In genomic region chr1:164426227-164426626, GRCm38 (mm10) we compare ENCODE assay signal across 21 mouse cellular contexts. TPM values are rescaled to one million over a fixed set of nuclear protein-coding genes. Genes with fewer than 3 reads are reported as not detected.
DNase-seq lines count a peak whose midpoint lies in the region; ATAC-seq and TF ChIP-seq lines count a peak whose summit lies in the region.
"Had no signal": no experiment of that assay in that cellular context is flagged by ENCODE, and none has a peak within 500 bp of the region (broad histone marks: within the 10 kb centered on the region; RNA-seq: fewer than 3 reads in every experiment).

No protein-coding gene starts in this region.

- no peak overlapping the region for H3K9ac ChIP-seq in liver, adult 2 months (ENCODE audit: low read depth, low read length)
- no peak overlapping the region for H3K9ac ChIP-seq in liver, embryonic 11.5 days (ENCODE audit: low read depth, low read length)
- H3K9ac ChIP-seq: liver, embryonic 14.5 days had no signal

- no peak overlapping the region for H3K4me2 ChIP-seq in liver, embryonic 11.5 days
- H3K4me2 ChIP-seq: heart, embryonic 11.5 days had no signal

- no peaks in the 10 kb centered on the region for H3K9me3 ChIP-seq in liver, embryonic 11.5 days (ENCODE audit: control insufficient read depth, low read length)
- H3K9me3 ChIP-seq: forebrain, embryonic 10.5 days; limb, embryonic 10.5 days had no signal

- ATAC-seq in liver, embryonic 11.5 days (replicated peaks; ENCODE audit: low FRiP score) = no peak
- ATAC-seq in megakaryocyte, adult 5-6 weeks (ENCODE audit: poor library complexity, severe bottlenecking) = peak; percentile 30; the same call in 1 of the 2 replicates
- ATAC-seq: hindbrain, postnatal 0 days had no signal

- no peaks in the 10 kb centered on the region for H3K36me3 ChIP-seq in liver, adult 2 months (ENCODE audit: control insufficient read depth, insufficient read depth, low read length)
- no peaks in the 10 kb centered on the region for H3K36me3 ChIP-seq in liver, embryonic 11.5 days (ENCODE audit: control insufficient read depth, insufficient read depth, low read length)
- H3K36me3 ChIP-seq in thymus, adult 2 months (ENCODE audit: control insufficient read depth, insufficient read depth, low read length) = no peaks in the 10 kb centered on the region
- H3K36me3 ChIP-seq: forebrain, embryonic 10.5 days; limb, embryonic 10.5 days had no signal

- H3K4me1 ChIP-seq in liver, adult 2 months (ENCODE audit: control insufficient read depth, insufficient read depth, low read length) = peaks cover 6% of the 10 kb centered on the region
- H3K4me1 ChIP-seq in liver, embryonic 11.5 days (replicated peaks; ENCODE audit: control insufficient read depth, insufficient read depth, low read length) = no peaks in the 10 kb centered on the region
- peaks cover 4% of the 10 kb centered on the region for H3K4me1 ChIP-seq in thymus, adult 2 months (replicated peaks; ENCODE audit: control insufficient read depth, insufficient read depth, low read length)
- H3K4me1 ChIP-seq: forebrain, embryonic 10.5 days; limb, embryonic 10.5 days had no signal

- no peak for TF ChIP-seq CTCF in liver, adult 2 months (IDR thresholded peaks at IDR 0.05; ENCODE audit: low read depth, low read length)
- no peak for TF ChIP-seq CTCF in thymus, adult 2 months (IDR thresholded peaks at IDR 0.05; ENCODE audit: borderline replicate concordance, control insufficient read depth, extremely low read depth, insufficient read depth, low read length, poor library complexity)

- H3K27me3 ChIP-seq in liver, adult 2 months (ENCODE audit: control insufficient read depth, insufficient read depth, low read length) = no peaks in the 10 kb centered on the region
- no peaks in the 10 kb centered on the region for H3K27me3 ChIP-seq in liver, embryonic 11.5 days (replicated peaks; ENCODE audit: control insufficient read depth, insufficient read depth, low read length)
- no peaks in the 10 kb centered on the region for H3K27me3 ChIP-seq in thymus, adult 2 months (ENCODE audit: control insufficient read depth, insufficient read depth, low read length)
- H3K27me3 ChIP-seq: CH12.LX had no signal

- H3K27ac ChIP-seq in liver, adult 2 months (replicated peaks; ENCODE audit: insufficient read depth, low read depth, low read length) = no peak overlapping the region
- H3K27ac ChIP-seq in liver, embryonic 11.5 days (ENCODE audit: low read depth, low read length) = no peak overlapping the region
- no peak overlapping the region for H3K27ac ChIP-seq in thymus, adult 2 months (ENCODE audit: control insufficient read depth, insufficient read depth, low read length)
- H3K27ac ChIP-seq: forebrain, embryonic 10.5 days; hindbrain, postnatal 0 days; left cerebral cortex, adult 2 months; limb, embryonic 10.5 days; liver, embryonic 14.5 days had no signal

- TF ChIP-seq POLR2A in liver, adult 2 months (IDR thresholded peaks at IDR 0.05; ENCODE audit: extremely low read depth, insufficient read depth, low read length) = no peak
- no peak for TF ChIP-seq POLR2A in thymus, adult 2 months (IDR thresholded peaks at IDR 0.05; ENCODE audit: control insufficient read depth, extremely low read depth, insufficient read depth, low read length, poor library complexity)

- no peak overlapping the region for H3K4me3 ChIP-seq in liver, adult 2 months (ENCODE audit: insufficient read depth, low read depth, low read length)
- H3K4me3 ChIP-seq in liver, embryonic 11.5 days (ENCODE audit: low read depth, low read length) = no peak overlapping the region
- no peak overlapping the region for H3K4me3 ChIP-seq in thymus, adult 2 months (ENCODE audit: control insufficient read depth, insufficient read depth, low read length)
- H3K4me3 ChIP-seq: forebrain, embryonic 10.5 days; left cerebral cortex, adult 2 months; limb, embryonic 10.5 days had no signal

- no peaks in the 10 kb centered on the region for H3K79me2 ChIP-seq in liver, adult 2 months (ENCODE audit: control insufficient read depth, insufficient read depth, low read length)

- WGBS in liver, adult 2 months = 39% methylated on average over 7 of the region's 7 CpGs
- WGBS in liver, embryonic 11.5 days = 66% methylated on average over 7 of the region's 7 CpGs
- 24% methylated on average over 7 of the region's 7 CpGs for WGBS in thymus, adult 2 months

- peak; percentile 77 for DNase-seq in liver, adult 2 months (ENCODE audit: extremely low read depth, low read depth, low spot score)
- DNase-seq in liver, embryonic 11.5 days (ENCODE audit: low spot score) = no peak
- peak; percentile 49 for DNase-seq in thymus, adult 2 months
- no peak for DNase-seq in urinary bladder, postnatal 14 days (ENCODE audit: low spot score)
- no peak for DNase-seq in cerebellum, adult 11 months
- DNase-seq in frontal cortex, adult 2 months (ENCODE audit: extremely low spot score in 1 of 2, low spot score in 1 of 2) = no peak
- DNase-seq: adrenal gland, postnatal 25 days; cerebellum, adult 11-12 months; cerebellum, postnatal 14 days; kidney, adult 2 months; kidney, postnatal 36 days; lung, postnatal 14 days; right cerebral cortex, postnatal 4 days had no signal

RNA-seq across cellular contexts. Expression of gene Atp1b1, which starts 31.9 kb away (rescaled TPM):
- total RNA-seq in liver, adult 2 months (2014; rRNA removed) = 30.5 and 39.1 TPM in 2 replicates
- polyA plus RNA-seq in liver, adult 2 months (2012; rRNA removed) = 22.4 and 26.0 TPM in 2 replicates
- polyA plus RNA-seq in liver, embryonic 11.5 days (2014; fragmentation: Nextera tagmentation; extraction: Ambion mirVana) = 18.2 and 18.6 TPM in 2 replicates
- 9.8 and 12.9 TPM in 2 replicates for total RNA-seq in megakaryocyte, adult 5-6 weeks (2015)
- 7.7 and 9.9 TPM in 2 replicates for total RNA-seq in megakaryocyte, adult 5-6 weeks (2017)
- 56.5 and 59.4 TPM in 2 replicates for polyA plus RNA-seq in thymus, adult 2 months (2012; rRNA removed)
- 1,439 and 1,479 TPM in 2 replicates for polyA plus RNA-seq in frontal cortex, adult 2 months (2012; rRNA removed)

Comparison
In these comparisons a context has a peak if more than half of its experiments do, and no peak if none do; other contexts are left out.
1. DNase-seq: peak in liver, adult 2 months (single experiment) and thymus, adult 2 months (single experiment); none in liver, embryonic 11.5 days (single experiment), urinary bladder, postnatal 14 days (single experiment), cerebellum, adult 11 months (single experiment) and frontal cortex, adult 2 months (0 of 2).
2. RNA of gene Atp1b1, which starts 31.9 kb away (polyA plus RNA-seq): 1,439 to 1,479 TPM in frontal cortex, adult 2 months; 56.5 to 59.4 TPM in thymus, adult 2 months, 22.4 to 26.0 TPM in liver, adult 2 months and 18.2 to 18.6 TPM in liver, embryonic 11.5 days; every median in the first group is over 10 times any median in the second.